Mouse (Mus musculus): ENCODE results near the gene Eif4enif1.

DNA sequence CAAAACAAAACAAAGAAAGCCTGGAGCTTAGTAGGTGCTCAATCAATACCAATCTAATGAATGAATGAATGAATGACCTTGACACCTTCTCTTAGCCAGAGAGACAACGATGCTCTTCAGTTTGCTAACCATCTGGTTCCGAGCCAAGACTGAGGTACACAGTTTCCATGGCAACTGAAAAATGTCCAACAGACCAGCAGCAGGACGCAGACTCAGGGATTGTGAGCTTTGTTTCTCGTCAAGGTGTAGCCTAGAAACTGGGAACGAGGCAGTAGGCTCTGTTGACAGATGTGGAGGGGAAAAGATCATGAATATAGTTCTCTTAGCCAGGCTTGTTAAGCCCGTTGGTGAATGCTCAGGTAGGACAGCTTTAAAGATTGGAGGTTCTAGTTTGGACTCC lies 84.9 kb downstream of the Eif4enif1 start:
- TF ChIP-seq NANOG (IDR thresholded peaks at IDR 0.05; ENCODE audit: borderline replicate concordance, low read length) (no peak), CTCF (conservative IDR thresholded peaks at IDR 0.05; ENCODE audit: low read length) (no peak), POU5F1 (IDR thresholded peaks at IDR 0.05; ENCODE audit: borderline replicate concordance, low read length) (no peak)

Measured in E14TG2a.4 (cell line).